In the genomic region with DNA sequence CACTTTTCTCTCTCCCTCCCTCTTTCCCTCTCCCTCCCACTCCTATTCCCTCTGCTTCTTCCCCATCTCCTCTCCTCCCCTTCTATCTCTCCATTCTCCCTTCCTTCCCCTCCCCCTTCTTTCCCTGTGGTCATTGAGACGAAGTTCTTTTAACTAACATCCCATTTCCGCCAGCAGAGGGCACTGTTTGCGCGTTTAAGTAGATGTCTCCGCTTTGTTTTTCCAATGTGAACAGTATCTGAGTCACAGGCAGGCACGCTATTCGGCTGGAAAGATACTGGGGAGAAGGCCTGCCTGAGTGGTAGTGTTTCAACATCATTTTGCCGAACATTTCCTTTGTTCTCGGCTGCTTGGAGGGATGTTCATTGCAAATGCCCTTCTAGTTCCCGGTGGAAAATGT, we compare ENCODE assay signal across 7 mouse cellular contexts.
A peak's percentile ranks its signal among the peaks of the same experiment; 100 is the strongest.
DNase-seq lines count a peak whose midpoint lies in the region; ATAC-seq lines count a peak whose summit lies in the region.

No protein-coding gene starts in this region.

- no peaks in the 10 kb centered on the region for H3K27me3 ChIP-seq in embryonic facial prominence, embryonic 10.5 days (replicated peaks; ENCODE audit: low read depth, poor library complexity, severe bottlenecking)
- H3K27me3 ChIP-seq in midbrain, embryonic 12.5 days: no peaks in the 10 kb centered on the region

- peak; percentile 86 for ATAC-seq in midbrain, embryonic 12.5 days (ENCODE audit: low FRiP score, low read depth)

- H3K9me3 ChIP-seq in embryonic facial prominence, embryonic 10.5 days: no peaks in the 10 kb centered on the region
- H3K9me3 ChIP-seq in midbrain, embryonic 12.5 days: no peaks in the 10 kb centered on the region

- H3K4me2 ChIP-seq in midbrain, embryonic 12.5 days (replicated peaks): no peak overlapping the region

- DNase-seq in adrenal gland, postnatal 10 days: peak; percentile 92
- peak; percentile 89 for DNase-seq in embryonic facial prominence, embryonic 10.5 days (ENCODE audit: low spot score)
- DNase-seq in heart, adult 11 months: peak; percentile 98
- peak; percentile 80 for DNase-seq in kidney, adult 11 months
- DNase-seq in left cerebral cortex, postnatal 4 days: peak; percentile 94
- DNase-seq in skeletal muscle tissue, adult 2 months (ENCODE audit: low read depth, low spot score): peak; percentile 88

- intact Hi-C loops in left cerebral cortex, postnatal 4 days (cut with DNase I): loop anchor here (2.0 to 5.0 kb wide), 3 partner anchors 81 to 1098 kb away; no protein-coding TSS in a partner anchor

- peak overlapping the region; percentile 69 for H3K27ac ChIP-seq in embryonic facial prominence, embryonic 10.5 days (replicated peaks)
- H3K27ac ChIP-seq in midbrain, embryonic 12.5 days (replicated peaks): no peak overlapping the region; the same call in 1 of the 2 replicates

- H3K4me3 ChIP-seq in embryonic facial prominence, embryonic 10.5 days: no peak overlapping the region
- H3K4me3 ChIP-seq in midbrain, embryonic 12.5 days: no peak overlapping the region

- 2% methylated on average over 10 of the region's 10 CpGs for WGBS in embryonic facial prominence, embryonic 10.5 days
- WGBS in midbrain, embryonic 12.5 days: 3% methylated on average over 10 of the region's 10 CpGs

- H3K4me1 ChIP-seq in embryonic facial prominence, embryonic 10.5 days: 0 out of 2 replicates have a peak, but pooled peaks cover 6% of the 10 kb centered on the region
- H3K4me1 ChIP-seq in midbrain, embryonic 12.5 days: peaks cover 3% of the 10 kb centered on the region; the same call in 1 of the 2 replicates

- no peak overlapping the region for H3K9ac ChIP-seq in midbrain, embryonic 12.5 days (replicated peaks)

- no peaks in the 10 kb centered on the region for H3K36me3 ChIP-seq in embryonic facial prominence, embryonic 10.5 days (replicated peaks)
- H3K36me3 ChIP-seq in midbrain, embryonic 12.5 days: no peaks in the 10 kb centered on the region
